In the genomic region with DNA sequence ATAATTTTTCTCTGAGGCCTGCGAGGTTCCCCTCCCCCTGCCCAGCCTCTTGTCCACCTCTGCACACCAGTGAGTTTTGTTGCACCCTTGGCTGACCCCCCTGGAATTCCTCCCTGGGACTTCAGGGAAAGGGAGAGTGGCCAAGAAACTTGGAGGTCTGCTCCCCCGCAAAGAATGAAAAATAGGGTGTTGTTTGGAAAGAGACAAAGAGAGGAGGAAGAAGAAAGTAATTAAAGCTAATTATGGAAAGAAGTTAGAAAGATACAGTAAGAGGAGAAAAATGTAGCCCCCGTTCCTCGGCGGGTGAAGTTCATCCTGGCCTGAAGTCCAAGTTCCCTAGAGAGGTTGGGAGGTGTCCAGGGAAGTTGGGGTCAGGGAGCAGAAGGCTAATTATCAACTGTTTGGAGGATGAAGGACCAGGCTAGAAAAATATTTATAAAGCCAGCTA, we compare ENCODE assay signal across 11 mouse cellular contexts.
DNase-seq lines count a peak whose midpoint lies in the region; ATAC-seq and TF ChIP-seq lines count a peak whose summit lies in the region.
"Had no signal": no experiment of that assay in that cellular context is flagged by ENCODE, and none has a peak within 500 bp of the region (broad histone marks: within the 10 kb centered on the region; RNA-seq: fewer than 3 reads in every experiment).

No protein-coding gene starts in this region.

- H3K9ac ChIP-seq in heart, adult 2 months (ENCODE audit: low read depth, low read length), result no peak overlapping the region
- peak overlapping the region; percentile 25; the same call in 1 of the 2 replicates for H3K9ac ChIP-seq in kidney, embryonic 16.5 days (replicated peaks; ENCODE audit: low read length)
- H3K9ac ChIP-seq: forebrain, embryonic 15.5 days had no signal

- TF ChIP-seq EP300 in heart, adult 2 months (IDR thresholded peaks at IDR 0.05; ENCODE audit: insufficient read depth, low read depth, low read length), result no peak

- TF ChIP-seq CTCF in heart, adult 2 months (IDR thresholded peaks at IDR 0.05), result no peak
- TF ChIP-seq CTCF in thymus, adult 2 months (IDR thresholded peaks at IDR 0.05; ENCODE audit: borderline replicate concordance, control insufficient read depth, extremely low read depth, insufficient read depth, low read length, poor library complexity), result no peak

- H3K36me3 ChIP-seq in heart, adult 2 months (ENCODE audit: control insufficient read depth, insufficient read depth, low read length), result no peaks in the 10 kb centered on the region
- no peaks in the 10 kb centered on the region for H3K36me3 ChIP-seq in kidney, embryonic 16.5 days (ENCODE audit: insufficient read depth, low read length)
- H3K36me3 ChIP-seq in thymus, adult 2 months (ENCODE audit: control insufficient read depth, insufficient read depth, low read length), result no peaks in the 10 kb centered on the region
- H3K36me3 ChIP-seq: forebrain, embryonic 15.5 days had no signal

- H3K79me2 ChIP-seq in heart, adult 2 months (replicated peaks; ENCODE audit: control insufficient read depth, insufficient read depth, low read length), result no peaks in the 10 kb centered on the region

- H3K4me2 ChIP-seq in kidney, embryonic 16.5 days (replicated peaks; ENCODE audit: low read depth, low read length), result no peak overlapping the region
- H3K4me2 ChIP-seq: forebrain, embryonic 15.5 days had no signal

- DNase-seq in heart, postnatal 10 days, result peak; percentile 32 to 33
- DNase-seq in heart, adult 2 months, result no peak
- DNase-seq in adipocyte (ENCODE audit: low spot score), result peak; percentile 5
- peak; percentile 47 for DNase-seq in ovary, adult 18-20 months (ENCODE audit: low spot score)
- DNase-seq in layer of hippocampus, adult 8-10 months (ENCODE audit: low spot score in 2 of 2), result no peak
- DNase-seq in thymus, postnatal 4 days, result no peak
- no peak for DNase-seq in thymus, adult 2 months
- DNase-seq: cerebellum, postnatal 14 days had no signal

- TF ChIP-seq POLR2A in heart, adult 2 months (IDR thresholded peaks at IDR 0.05; ENCODE audit: insufficient read depth, low read depth, low read length), result no peak
- TF ChIP-seq POLR2A in thymus, adult 2 months (IDR thresholded peaks at IDR 0.05; ENCODE audit: control insufficient read depth, extremely low read depth, insufficient read depth, low read length, poor library complexity), result no peak

- intact Hi-C loops in heart, postnatal 10 days (cut with DNase I), result no loop called here
- intact Hi-C loops in heart, adult 2 months (cut with DNase I), result no loop called here

- no peak overlapping the region for H3K27ac ChIP-seq in heart, adult 2 months
- H3K27ac ChIP-seq in kidney, embryonic 16.5 days (ENCODE audit: low read length), result peak overlapping the region; percentile 97
- H3K27ac ChIP-seq in thymus, adult 2 months (ENCODE audit: control insufficient read depth, insufficient read depth, low read length), result no peak overlapping the region
- H3K27ac ChIP-seq: forebrain, embryonic 15.5 days; macrophage had no signal

- no peak overlapping the region for H3K4me3 ChIP-seq in heart, adult 2 months
- no peak overlapping the region for H3K4me3 ChIP-seq in kidney, embryonic 16.5 days (ENCODE audit: low read length)
- no peak overlapping the region for H3K4me3 ChIP-seq in thymus, adult 2 months (ENCODE audit: control insufficient read depth, insufficient read depth, low read length)
- H3K4me3 ChIP-seq: forebrain, embryonic 15.5 days had no signal

- ATAC-seq in kidney, embryonic 16.5 days (ENCODE audit: low FRiP score, low TSS enrichment), result peak; percentile 92
- ATAC-seq: forebrain, embryonic 15.5 days had no signal

- WGBS in heart, adult 2 months, result 32% methylated on average over 5 of the region's 5 CpGs
- 11% methylated on average over 5 of the region's 5 CpGs for WGBS in kidney, embryonic 16.5 days
- WGBS in thymus, adult 2 months, result 92% methylated on average over 5 of the region's 5 CpGs

- no peaks in the 10 kb centered on the region; the same call in 1 of the 2 replicates for H3K4me1 ChIP-seq in heart, adult 2 months (ENCODE audit: control insufficient read depth, insufficient read depth, low read length)
- peaks cover 17% of the 10 kb centered on the region for H3K4me1 ChIP-seq in kidney, embryonic 16.5 days (ENCODE audit: insufficient read depth, low read length)
- no peaks in the 10 kb centered on the region for H3K4me1 ChIP-seq in thymus, adult 2 months (replicated peaks; ENCODE audit: control insufficient read depth, insufficient read depth, low read length)
- H3K4me1 ChIP-seq: forebrain, embryonic 15.5 days had no signal

- no peaks in the 10 kb centered on the region for H3K27me3 ChIP-seq in heart, adult 2 months (ENCODE audit: control insufficient read depth, insufficient read depth, low read length)
- no peaks in the 10 kb centered on the region for H3K27me3 ChIP-seq in kidney, embryonic 16.5 days (ENCODE audit: insufficient read depth, low read length)
- H3K27me3 ChIP-seq in thymus, adult 2 months (ENCODE audit: control insufficient read depth, insufficient read depth, low read length), result no peaks in the 10 kb centered on the region
- H3K27me3 ChIP-seq: forebrain, embryonic 15.5 days had no signal

- H3K9me3 ChIP-seq in kidney, embryonic 16.5 days (ENCODE audit: low read length), result no peaks in the 10 kb centered on the region
- H3K9me3 ChIP-seq: forebrain, embryonic 15.5 days had no signal

Comparison
In these comparisons a context has a peak if more than half of its experiments do, and no peak if none do; other contexts are left out.
1. DNase-seq: peak in heart, postnatal 10 days (2 of 2), adipocyte (single experiment) and ovary, adult 18-20 months (single experiment); none in heart, adult 2 months (0 of 2), layer of hippocampus, adult 8-10 months (0 of 2), thymus, postnatal 4 days (single experiment) and thymus, adult 2 months (single experiment).